Mouse (Mus musculus) liver, embryonic 11.5 days (tissue): ENCODE measurements around the gene Spink4. TPM values are rescaled to one million over a fixed set of nuclear protein-coding genes. Genes with fewer than 3 reads are reported as not detected.

Experiments
- ATAC-seq: fragments of 200-750 bp; cut with Nextera tagmentation; replicated peaks from 2 replicates; pipeline ENCODE4 v1.8.0; 2017; ENCODE audit warnings: moderate number of reproducible peaks, mild to moderate bottlenecking, moderate TSS enrichment, moderate library complexity; ENCODE audit not compliant: low FRiP score
- DNase-seq: peaks from one replicate; pipeline ENCODE4 v3.0.0-alpha.2; 2017; ENCODE audit warnings: low spot score
- H3K27ac ChIP-seq: fragments of 300-500 bp; sonication (generic); 2 replicates; pipeline ENCODE4 v1.5.1; 2014; ENCODE audit warnings: mild to moderate bottlenecking, low read depth, low read length, control low read depth
- H3K27me3 ChIP-seq: fragments of 300-500 bp; sonication (generic); replicated peaks from 2 replicates; pipeline ENCODE4 v1.6.1; 2014; ENCODE audit warnings: low read length, mixed read lengths; ENCODE audit not compliant: control insufficient read depth, insufficient read depth
- H3K36me3 ChIP-seq: fragments of 300-500 bp; sonication (generic); 2 replicates; pipeline ENCODE4 v1.6.1; 2014; ENCODE audit warnings: mild to moderate bottlenecking, low read length, moderate library complexity, mixed read lengths; ENCODE audit not compliant: control insufficient read depth, insufficient read depth
- H3K4me1 ChIP-seq: fragments of 300-500 bp; sonication (generic); replicated peaks from 2 replicates; pipeline ENCODE4 v1.6.1; 2014; ENCODE audit warnings: low read length, mixed read lengths; ENCODE audit not compliant: control insufficient read depth, insufficient read depth
- H3K4me2 ChIP-seq: fragments of 300-500 bp; sonication (generic); 2 replicates; pipeline ENCODE4 v1.6.1; 2014; ENCODE audit warnings: mild to moderate bottlenecking, control low read depth, moderate library complexity
- H3K4me3 ChIP-seq: fragments of 300-500 bp; sonication (generic); 2 replicates; pipeline ENCODE4 v1.5.1; 2014; ENCODE audit warnings: low read depth, low read length, control low read depth
- H3K9ac ChIP-seq: fragments of 300-500 bp; sonication (generic); 2 replicates; pipeline ENCODE4 v1.6.1; 2014; ENCODE audit warnings: low read depth, low read length, control low read depth
- H3K9me3 ChIP-seq: fragments of 300-500 bp; sonication (generic); 2 replicates; pipeline ENCODE4 v1.6.1; 2016; ENCODE audit warnings: low read length, inconsistent platforms, mixed read lengths; ENCODE audit not compliant: control insufficient read depth
- WGBS: fragments of 180-500 bp; shearing (Covaris S2); extraction: QIAGEN DNeasy Blood & Tissue Kit; methylation state at CpG from one replicate; pipeline ENCODE4 v1.1.7; 2014; 5-methylcytosine and 5-hydroxymethylcytosine counted together
- polyA plus RNA-seq: library from polyadenylated mRNA; unstranded; fragments of >200 nt; fragmentation: Nextera tagmentation; extraction: Ambion mirVana; gene quantifications from 2 replicates; pipeline ENCODE4 v1.2.1, GENCODE M21; 2014

The Spink4 gene
- not detected in 2 replicates for polyA plus RNA-seq

GRCm38 (mm10) chr4:40919785-40920184, at the start of gene Spink4:
TSS of gene Spink4 (plus strand) at chr4:40920052.
- Histone ChIP-seq H3K36me3 (no peaks in the 10 kb centered on the region), H3K27me3 (0 out of 2 replicates have a peak, but pooled peaks cover 2% of the 10 kb centered on the region), H3K4me2 (no peak within 1 kb of the TSS), H3K4me3 (no peak within 1 kb of the TSS), H3K9ac (no peak within 1 kb of the TSS), H3K9me3 (no peaks in the 10 kb centered on the region), H3K27ac (no peak within 1 kb of the TSS), H3K4me1 (peaks cover 4% of the 10 kb centered on the region; the same call in 1 of the 2 replicates)
- ATAC-seq (peak; percentile 69), DNase-seq (no peak)
- 24% methylated on average over 3 of the region's 3 CpGs for WGBS

- H3K9ac ChIP-seq, result 0 out of 2 replicates have a peak overlapping the region, but pooled peaks have one; percentile 3
Observed at GRCm38 (mm10) chr4:40870206-40870605, 49.6 kb upstream of the Spink4 start.

GRCm38 (mm10) chr4:40872129-40872528, 47.7 kb upstream of the Spink4 start:
- Histone ChIP-seq H3K4me3 (no peak overlapping the region), H3K27ac (no peak overlapping the region), H3K9ac (no peak overlapping the region), H3K9me3 (no peaks in the 10 kb centered on the region), H3K36me3 (no peaks in the 10 kb centered on the region), H3K4me1 (peaks cover 30% of the 10 kb centered on the region), H3K4me2 (no peak overlapping the region), H3K27me3 (no peaks in the 10 kb centered on the region)
- DNase-seq (no peak), ATAC-seq (no peak)
- WGBS, result 90% methylated on average over 3 of the region's 3 CpGs

More at GRCm38 (mm10) chr4:40870206-40870605, 49.6 kb upstream of the Spink4 start:
- no peaks in the 10 kb centered on the region for H3K36me3 ChIP-seq
- H3K27me3 ChIP-seq, result no peaks in the 10 kb centered on the region
- no peak overlapping the region for H3K4me2 ChIP-seq
- ATAC-seq (no peak), DNase-seq (no peak)
- peaks cover 20% of the 10 kb centered on the region for H3K4me1 ChIP-seq
- WGBS, result 62% methylated on average over 4 of the region's 4 CpGs
- H3K4me3 ChIP-seq, result no peak overlapping the region
- H3K9me3 ChIP-seq, result no peaks in the 10 kb centered on the region
- H3K27ac ChIP-seq, result no peak overlapping the region

GRCm38 (mm10) chr4:40873320-40873719, 46.5 kb upstream of the Spink4 start:
- ATAC-seq (peak; percentile 37; the same call in 1 of the 2 replicates), DNase-seq (no peak)
- Histone ChIP-seq H3K4me3 (no peak overlapping the region), H3K27ac (peak overlapping the region; percentile 57; the same call in 1 of the 2 replicates), H3K36me3 (no peaks in the 10 kb centered on the region), H3K9ac (no peak overlapping the region), H3K4me1 (peaks cover 36% of the 10 kb centered on the region), H3K27me3 (no peaks in the 10 kb centered on the region), H3K4me2 (no peak overlapping the region), H3K9me3 (no peaks in the 10 kb centered on the region)
- WGBS, result 51% methylated on average over 2 of the region's 2 CpGs

- no peak overlapping the region for H3K9ac ChIP-seq
- no peak for ATAC-seq
- WGBS, result 41% methylated on average over 6 of the region's 6 CpGs
- H3K9me3 ChIP-seq, result no peaks in the 10 kb centered on the region
- H3K27me3 ChIP-seq, result no peaks in the 10 kb centered on the region
- no peaks in the 10 kb centered on the region for H3K36me3 ChIP-seq
- peaks cover 36% of the 10 kb centered on the region for H3K4me1 ChIP-seq
- no peak overlapping the region for H3K27ac ChIP-seq
- no peak overlapping the region for H3K4me3 ChIP-seq
- H3K4me2 ChIP-seq, result no peak overlapping the region
- no peak for DNase-seq
Observed at GRCm38 (mm10) chr4:40874151-40874600, 45.7 kb upstream of the Spink4 start.

- no peak overlapping the region for H3K9ac ChIP-seq
- 51% methylated on average over 5 of the region's 5 CpGs for WGBS
- H3K4me2 ChIP-seq, result no peak overlapping the region
- DNase-seq (no peak), ATAC-seq (peak; percentile 29; the same call in 1 of the 2 replicates)
- peaks cover 36% of the 10 kb centered on the region for H3K4me1 ChIP-seq
- H3K36me3 ChIP-seq, result no peaks in the 10 kb centered on the region
- no peak overlapping the region for H3K27ac ChIP-seq
- no peaks in the 10 kb centered on the region for H3K9me3 ChIP-seq
- no peaks in the 10 kb centered on the region for H3K27me3 ChIP-seq
- no peak overlapping the region for H3K4me3 ChIP-seq
Observed at GRCm38 (mm10) chr4:40874794-40875552, 44.9 kb upstream of the Spink4 start.

- Histone ChIP-seq H3K4me2 (no peak overlapping the region), H3K4me1 (peaks cover 33% of the 10 kb centered on the region), H3K9me3 (no peaks in the 10 kb centered on the region), H3K27me3 (no peaks in the 10 kb centered on the region), H3K27ac (no peak overlapping the region), H3K9ac (no peak overlapping the region), H3K36me3 (no peaks in the 10 kb centered on the region), H3K4me3 (no peak overlapping the region)
- 87% methylated on average over 20 of the region's 20 CpGs for WGBS
- no peak for ATAC-seq
- DNase-seq, result no peak
Observed at GRCm38 (mm10) chr4:40875842-40876241, 44.0 kb upstream of the Spink4 start.

- H3K9ac ChIP-seq, result peak overlapping the region; percentile 28; the same call in 1 of the 2 replicates
- 0 out of 2 replicates have a peak overlapping the region, but pooled peaks have one; percentile 16 for H3K4me3 ChIP-seq
- peak; percentile 56 for ATAC-seq
- H3K27ac ChIP-seq, result peak overlapping the region; percentile 14; the same call in 1 of the 2 replicates
- WGBS, result 25% methylated on average over 12 of the region's 12 CpGs
- H3K4me1 ChIP-seq, result peaks cover 33% of the 10 kb centered on the region
- no peaks in the 10 kb centered on the region for H3K27me3 ChIP-seq
- no peak for DNase-seq
- no peaks in the 10 kb centered on the region for H3K36me3 ChIP-seq
- peak overlapping the region; percentile 36 for H3K4me2 ChIP-seq
- no peaks in the 10 kb centered on the region for H3K9me3 ChIP-seq
Observed at GRCm38 (mm10) chr4:40876814-40877371, 43.0 kb upstream of the Spink4 start.
